Mouse (Mus musculus) ES-E14 (cell line): Measurements from ENCODE around the gene Col9a2. TPM values are rescaled to one million over a fixed set of nuclear protein-coding genes. Genes with fewer than 3 reads are reported as not detected.

ENCODE experiments used
- DNase-seq: peaks from one replicate; pipeline ENCODE4 v3.0.0-alpha.2; 2013; ENCODE audit warnings: low read depth, low spot score
- H3K27ac ChIP-seq: 2 replicates; pipeline ENCODE4 v1.5.1; 2012; ENCODE audit warnings: low read depth, mild to moderate bottlenecking, low read length, moderate library complexity, mixed read lengths; ENCODE audit not compliant: poor library complexity, insufficient read depth, severe bottlenecking
- H3K36me3 ChIP-seq: 2 replicates; pipeline ENCODE4 v1.6.1; 2012; ENCODE audit warnings: mild to moderate bottlenecking, low read length, moderate library complexity, mixed read lengths; ENCODE audit not compliant: control insufficient read depth, poor library complexity, insufficient read depth, severe bottlenecking
- H3K4me1 ChIP-seq, 2 experiments: fragments of 150-350 bp in 1 of 2; sonication (generic) in 1 of 2; 2 replicates each; pipeline ENCODE4 v1.6.1; 2012; ENCODE audit warnings: low read length in 2 of 2, mild to moderate bottlenecking in 1 of 2, mixed read lengths in 1 of 2; ENCODE audit not compliant: control insufficient read depth in 2 of 2, insufficient read depth in 2 of 2, poor library complexity in 1 of 2
- H3K4me3 ChIP-seq, 2 experiments: fragments of 150-350 bp in 1 of 2; sonication (generic) in 1 of 2; 2 replicates each; pipeline ENCODE4 v1.5.1; 2012; ENCODE audit warnings: low read length in 2 of 2, low read depth in 1 of 2, mild to moderate bottlenecking in 1 of 2, mixed read lengths in 1 of 2; ENCODE audit not compliant: insufficient read depth in 1 of 2, poor library complexity in 1 of 2, severe bottlenecking in 1 of 2
- H3K9ac ChIP-seq: 2 replicates; pipeline ENCODE4 v1.6.1; 2012; ENCODE audit warnings: low read depth, mild to moderate bottlenecking, low read length, mixed read lengths; ENCODE audit not compliant: poor library complexity, insufficient read depth, severe bottlenecking
- H3K9me3 ChIP-seq: fragments of 150-350 bp; sonication (generic); 2 replicates; pipeline ENCODE4 v1.6.1; 2012; ENCODE audit warnings: low read depth, mild to moderate bottlenecking, low read length; ENCODE audit not compliant: control insufficient read depth, insufficient read depth
- CHD2 ChIP-seq: IDR thresholded peaks from 2 replicates; pipeline ENCODE4 v1.6.1; 2014; ENCODE audit warnings: mild to moderate bottlenecking, low read depth, low read length, inconsistent platforms
- HCFC1 ChIP-seq: IDR thresholded peaks from 2 replicates; pipeline ENCODE4 v1.6.1; 2012; ENCODE audit warnings: low read length, inconsistent platforms, borderline replicate concordance; ENCODE audit not compliant: insufficient read depth
- MAFK ChIP-seq: IDR thresholded peaks from 2 replicates; pipeline ENCODE4 v1.6.1; 2014; ENCODE audit warnings: mild to moderate bottlenecking, low read depth, low read length, inconsistent platforms; ENCODE audit not compliant: insufficient read depth
- ZC3H11A ChIP-seq: IDR thresholded peaks from 2 replicates; pipeline ENCODE4 v1.6.1; 2012; ENCODE audit warnings: low read depth, mild to moderate bottlenecking, inconsistent platforms, low read length, borderline replicate concordance
- ZNF384 ChIP-seq: IDR thresholded peaks from 2 replicates; pipeline ENCODE4 v1.6.1; 2012; ENCODE audit warnings: low read depth, low read length, inconsistent platforms
- in situ Hi-C, 2 experiments: fragments of 600-800 bp; cut with MboI; formaldehyde crosslinking; loops; one replicate each; pipeline ENCODE4 v1.15.1; 2025; ENCODE audit warnings: low sequenced_read_pairs in 2 of 2, inconsistent platforms in 1 of 2; ENCODE audit not compliant: unreplicated experiment in 2 of 2
- total RNA-seq: library from RNA; depleted of rRNA; stranded (reverse); fragments of 300-350 nt; gene quantifications from 2 replicates; pipeline ENCODE4 v1.2.3, GENCODE M21; 2012

The Col9a2 gene
- total RNA-seq, 1 experiment = 29.4 TPM

- no peak for TF ChIP-seq ZNF384
- TF ChIP-seq CHD2 = no peak
- TF ChIP-seq HCFC1 = no peak
- TF ChIP-seq MAFK = no peak
- TF ChIP-seq ZC3H11A = no peak
- in situ Hi-C loops = no loop called here
Measured at GRCm38 (mm10) chr4:121014594-121015267, 24.5 kb upstream of the Col9a2 start.

GRCm38 (mm10) chr4:121015268-121015659, 23.9 kb upstream of the Col9a2 start:
- H3K36me3 ChIP-seq = no peaks in the 10 kb centered on the region
- H3K27ac ChIP-seq = no peak overlapping the region
- DNase-seq = no peak
- H3K4me1 ChIP-seq = peaks cover 0 to 5% of the 10 kb centered on the region in 2 experiments; a peak in 1 of 4 replicates
- no peak overlapping the region for H3K9ac ChIP-seq
- in situ Hi-C loops = no loop called here
- TF ChIP-seq ZNF384 = no peak
- no peaks in the 10 kb centered on the region for H3K9me3 ChIP-seq
- H3K4me3 ChIP-seq = no peak overlapping the region

More at GRCm38 (mm10) chr4:121014594-121015267, 24.5 kb upstream of the Col9a2 start:
- H3K4me1 ChIP-seq = peaks cover 0 to 5% of the 10 kb centered on the region in 2 experiments; a peak in 1 of 4 replicates
- H3K36me3 ChIP-seq = no peaks in the 10 kb centered on the region
- H3K4me3 ChIP-seq = no peak overlapping the region
- H3K9me3 ChIP-seq = no peaks in the 10 kb centered on the region
- H3K27ac ChIP-seq = no peak overlapping the region
- no peak for DNase-seq
- H3K9ac ChIP-seq = no peak overlapping the region

- Histone ChIP-seq H3K9ac (peak overlapping the region; percentile 79), H3K4me1 (peaks cover 0 to 9% of the 10 kb centered on the region in 2 experiments; a peak in 1 of 4 replicates), H3K27ac (no peak overlapping the region), H3K36me3 (no peaks in the 10 kb centered on the region), H3K9me3 (no peaks in the 10 kb centered on the region), H3K4me3 (peak overlapping the region; percentile 87 to 90)
- DNase-seq = no peak
- no peak for TF ChIP-seq CHD2
- TF ChIP-seq MAFK = no peak
- no peak for TF ChIP-seq ZC3H11A
- no peak for TF ChIP-seq ZNF384
- TF ChIP-seq HCFC1 = no peak
- in situ Hi-C loops = no loop called here
Measured at GRCm38 (mm10) chr4:121016021-121016898, 22.9 kb upstream of the Col9a2 start.

GRCm38 (mm10) chr4:121016928-121017657, 22.1 kb upstream of the Col9a2 start, which contains the start of gene Smap2:
Gene Smap2, minus strand, starts transcription at chr4:121017247.
- in situ Hi-C loops = no loop called here

More at GRCm38 (mm10) chr4:121016928-121017657, 22.1 kb upstream of the Col9a2 start, which contains the start of gene Smap2:
- Histone ChIP-seq H3K27ac (no peak within 1 kb of the TSS; the same call in 1 of the 2 replicates), H3K36me3 (no peaks in the 10 kb centered on the region), H3K4me1 (peaks cover 0 to 9% of the 10 kb centered on the region in 2 experiments; a peak in 1 of 4 replicates), H3K4me3 (peak within 1 kb of the TSS; percentile 87 to 90), H3K9me3 (no peaks in the 10 kb centered on the region), H3K9ac (peak within 1 kb of the TSS; percentile 79)
- no peak for TF ChIP-seq CHD2
- TF ChIP-seq ZC3H11A = no peak
- TF ChIP-seq HCFC1 = no peak
- TF ChIP-seq ZNF384 = no peak
- no peak for TF ChIP-seq MAFK
- DNase-seq = peak; percentile 99
